Mouse (Mus musculus) cortical plate, adult 2 months (tissue): ENCODE data around the gene Olfr1286. TPM values are rescaled to one million over a fixed set of nuclear protein-coding genes. Genes with fewer than 3 reads are reported as not detected.

Experiments used
- H3K27ac ChIP-seq: fragments of 200-500 bp; 2 replicates; pipeline ENCODE4 v1.5.1; 2012; ENCODE audit warnings: low read length, control low read depth, inconsistent platforms; ENCODE audit not compliant: insufficient read depth
- H3K4me1 ChIP-seq: fragments of 200-500 bp; 2 replicates; pipeline ENCODE4 v1.6.1; 2011; ENCODE audit warnings: low read length; ENCODE audit not compliant: control insufficient read depth, insufficient read depth
- H3K4me3 ChIP-seq: fragments of 200-500 bp; 2 replicates; pipeline ENCODE4 v1.5.1; 2011; ENCODE audit warnings: mild to moderate bottlenecking, low read length, control low read depth; ENCODE audit not compliant: insufficient read depth
- CTCF ChIP-seq: fragments of 200-500 bp; IDR thresholded peaks from 2 replicates; pipeline ENCODE4 v1.5.1; 2011; ENCODE audit warnings: mild to moderate bottlenecking, control low read depth, low read length; ENCODE audit not compliant: insufficient read depth; ENCODE audit errors: extremely low read depth
- POLR2A ChIP-seq: fragments of 200-500 bp; IDR thresholded peaks from 2 replicates; pipeline ENCODE4 v1.6.1; 2011; ENCODE audit warnings: mild to moderate bottlenecking, low read length, control low read depth; ENCODE audit not compliant: insufficient read depth; ENCODE audit errors: extremely low read depth
- polyA plus RNA-seq: library from polyadenylated mRNA; depleted of rRNA; stranded (reverse); fragments of >200 nt; gene quantifications from 2 replicates; pipeline ENCODE4 v1.2.3, GENCODE M21; 2012; rRNA removed

Olfr1286 gene
- not detected in 2 replicates for polyA plus RNA-seq

DNA sequence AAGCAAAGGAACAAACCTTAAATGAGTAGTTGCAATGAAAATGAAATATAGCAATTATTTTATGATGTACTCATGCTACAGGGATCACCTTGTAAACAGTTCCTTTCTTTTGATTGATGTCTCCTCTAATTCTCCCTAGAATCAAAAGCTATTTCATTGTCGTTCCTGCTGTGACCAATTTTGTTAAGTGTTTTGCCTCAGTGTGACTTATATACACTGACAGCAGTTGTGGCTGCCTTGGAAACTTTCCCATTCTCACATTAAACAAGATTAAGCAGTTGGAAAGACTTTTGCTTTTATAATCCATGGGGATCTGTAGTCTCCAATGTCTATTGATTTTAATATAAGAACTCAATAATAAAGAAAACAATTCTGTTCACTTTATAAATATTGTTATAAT lies at the start of gene Olfr1286:
Gene Olfr1286 (minus strand): TSS at position 185 of the 400 bp plus-strand sequence.
- Histone ChIP-seq H3K4me3 (no peak within 1 kb of the TSS), H3K27ac (no peak within 1 kb of the TSS), H3K4me1 (no peaks in the 10 kb centered on the region)
- TF ChIP-seq POLR2A = no peak
- TF ChIP-seq CTCF = no peak

DNA sequence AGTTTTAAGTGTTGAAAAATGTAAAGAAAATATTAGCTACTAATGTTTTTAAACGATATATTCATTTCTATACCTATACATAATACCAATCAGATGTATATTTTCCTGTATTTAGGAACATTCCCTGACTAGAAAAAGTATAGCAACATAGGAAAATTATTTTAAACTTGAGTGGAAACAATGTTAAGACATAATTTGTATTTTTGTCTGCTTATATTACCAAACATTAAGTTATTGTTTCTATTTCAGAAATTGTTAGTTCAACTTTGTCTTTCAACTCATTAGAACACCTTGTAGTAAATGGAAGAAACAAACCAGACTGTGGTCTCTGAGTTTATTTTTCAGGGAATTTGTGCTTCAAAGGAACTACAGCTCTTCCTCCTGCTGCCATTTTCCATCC lies 25.9 kb upstream of the Olfr1286 start, which contains the start of gene Olfr1287:
Gene Olfr1287 (plus strand): TSS at position 301 of the 400 bp plus-strand sequence.
- no peak for TF ChIP-seq CTCF
- no peak for TF ChIP-seq POLR2A
- Histone ChIP-seq H3K27ac (no peak within 1 kb of the TSS), H3K4me1 (no peaks in the 10 kb centered on the region), H3K4me3 (no peak within 1 kb of the TSS)

DNA sequence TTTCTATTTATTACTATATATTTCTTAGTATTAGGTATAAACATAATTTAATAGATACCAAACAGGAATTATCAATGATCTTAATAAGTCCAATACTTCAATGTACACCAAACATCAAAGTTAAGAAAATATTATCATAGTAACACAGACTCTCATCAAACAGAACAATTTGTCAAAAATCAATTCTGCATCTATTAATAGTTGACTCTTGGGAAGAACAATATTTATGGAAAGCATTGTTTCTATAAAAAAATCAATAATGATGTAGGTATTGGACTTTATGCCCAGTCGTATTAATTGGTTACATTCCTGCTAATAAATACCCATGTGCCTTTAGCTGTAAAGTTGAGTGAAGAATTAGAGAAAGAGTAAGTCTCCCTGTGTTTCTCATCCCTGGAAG lies 47.7 kb downstream of the Olfr1286 start, which contains the start of gene Olfr1284:
Gene Olfr1284 (plus strand): TSS at position 301 of the 400 bp plus-strand sequence.
- Histone ChIP-seq H3K4me3 (no peak within 1 kb of the TSS), H3K4me1 (no peaks in the 10 kb centered on the region), H3K27ac (no peak within 1 kb of the TSS)
- TF ChIP-seq POLR2A = no peak

Other genes with a start within 250 kb of the Olfr1286 start
- not detected in 2 replicates for gene 4930430A15Rik, start 193.5 kb downstream of the Olfr1286 start, polyA plus RNA-seq
- gene Olfr1275, start 187.8 kb downstream of the Olfr1286 start, polyA plus RNA-seq = not detected in 2 replicates
- not detected in 2 replicates for gene Olfr1276, start 168.6 kb downstream of the Olfr1286 start, polyA plus RNA-seq
- gene Olfr1277, start 149.0 kb downstream of the Olfr1286 start, polyA plus RNA-seq = not detected in 2 replicates
- not detected in 2 replicates for gene Olfr1278, start 133.0 kb downstream of the Olfr1286 start, polyA plus RNA-seq
- gene Olfr1279, start 122.5 kb downstream of the Olfr1286 start, polyA plus RNA-seq = not detected in 2 replicates
- not detected in 2 replicates for gene Olfr1280, start 109.1 kb downstream of the Olfr1286 start, polyA plus RNA-seq
- gene Olfr1281, start 96.6 kb downstream of the Olfr1286 start, polyA plus RNA-seq = not detected in 2 replicates
- gene Olfr1282, start 87.0 kb downstream of the Olfr1286 start, polyA plus RNA-seq = not detected in 2 replicates
- gene Olfr1283, start 56.3 kb downstream of the Olfr1286 start, polyA plus RNA-seq = not detected in 2 replicates
- gene Olfr1284, start 47.6 kb downstream of the Olfr1286 start, polyA plus RNA-seq = not detected in 2 replicates
- not detected in 2 replicates for gene Olfr1287, start 26.0 kb upstream of the Olfr1286 start, polyA plus RNA-seq
- gene Olfr1288, start 51.0 kb upstream of the Olfr1286 start, polyA plus RNA-seq = not detected in 2 replicates
- not detected in 2 replicates for gene Olfr1289, start 57.7 kb upstream of the Olfr1286 start, polyA plus RNA-seq
- gene Olfr1290, start 70.7 kb upstream of the Olfr1286 start, polyA plus RNA-seq = not detected in 2 replicates
- not detected in 2 replicates for gene Olfr1291-ps1, start 74.1 kb upstream of the Olfr1286 start, polyA plus RNA-seq
- gene Olfr1293-ps, start 102.1 kb upstream of the Olfr1286 start, polyA plus RNA-seq = not detected in 2 replicates
- gene Olfr1294, start 117.2 kb upstream of the Olfr1286 start, polyA plus RNA-seq = not detected in 2 replicates
- gene Olfr1295, start 146.6 kb upstream of the Olfr1286 start, polyA plus RNA-seq = not detected in 2 replicates
- not detected in 2 replicates for gene Olfr1297, start 203.4 kb upstream of the Olfr1286 start, polyA plus RNA-seq
- not detected in 2 replicates for gene Olfr1298, start 226.1 kb upstream of the Olfr1286 start, polyA plus RNA-seq
- not detected in 2 replicates for gene Olfr1299, start 238.3 kb upstream of the Olfr1286 start, polyA plus RNA-seq